Mouse (Mus musculus): ENCODE data around the gene Dpf2. TPM values are rescaled to one million over a fixed set of nuclear protein-coding genes. Genes with fewer than 3 reads are reported as not detected.

Dpf2 gene
- polyA plus RNA-seq, 1 experiment: 69.3 TPM

GRCm38 (mm10) chr19:5907275-5907674 lies 5.5 kb downstream of the Dpf2 start:
- peaks cover 57% of the 10 kb centered on the region for H3K36me3 ChIP-seq (ENCODE audit: control insufficient read depth, insufficient read depth)
- TF ChIP-seq MYOG (IDR thresholded peaks at IDR 0.05; ENCODE audit: control insufficient read depth, extremely low read depth, insufficient read length) (no peak), FOSL1 (IDR thresholded peaks at IDR 0.05; ENCODE audit: insufficient read depth, low read length, poor library complexity, severe bottlenecking) (no peak), CTCF (IDR thresholded peaks at IDR 0.05; ENCODE audit: control insufficient read depth, insufficient read depth, insufficient read length) (no peak), CEBPB (IDR thresholded peaks at IDR 0.05; ENCODE audit: low read depth) (no peak), MAX (IDR thresholded peaks at IDR 0.05) (no peak), MYOD1 (IDR thresholded peaks at IDR 0.05; ENCODE audit: control insufficient read depth, insufficient read length, low read depth) (no peak), USF1 (IDR thresholded peaks at IDR 0.05; ENCODE audit: low read depth) (no peak)

GRCm38 (mm10) chr19:5894002-5894678 lies 18.7 kb downstream of the Dpf2 start, which contains the start of gene Tigd3:
TSS of gene Tigd3 (minus strand) at chr19:5894149.
- Histone ChIP-seq H3K79me2 (ENCODE audit: control insufficient read depth, insufficient read depth) (no peaks in the 10 kb centered on the region), H3K4me3 (ENCODE audit: insufficient read depth, poor library complexity, severe bottlenecking) (peak within 1 kb of the TSS; percentile 28), H3K79me3 (ENCODE audit: low read depth) (no peaks in the 10 kb centered on the region), H3ac (ENCODE audit: control insufficient read depth, insufficient read length, low read depth) (peak within 1 kb of the TSS; percentile 76), H3K27me3 (ENCODE audit: control insufficient read depth, insufficient read depth, insufficient read length) (no peaks in the 10 kb centered on the region), H3K36me3 (ENCODE audit: control insufficient read depth, insufficient read depth) (peaks cover 36% of the 10 kb centered on the region)
- TF ChIP-seq USF1 (IDR thresholded peaks at IDR 0.05; ENCODE audit: low read depth) (no peak), MAX (IDR thresholded peaks at IDR 0.05) (no peak), MYOD1 (IDR thresholded peaks at IDR 0.05; ENCODE audit: control insufficient read depth, insufficient read length, low read depth) (no peak), FOSL1 (IDR thresholded peaks at IDR 0.05; ENCODE audit: insufficient read depth, low read length, poor library complexity, severe bottlenecking) (no peak), CTCF (IDR thresholded peaks at IDR 0.05; ENCODE audit: control insufficient read depth, insufficient read depth, insufficient read length) (no peak), MYOG (IDR thresholded peaks at IDR 0.05; ENCODE audit: control insufficient read depth, extremely low read depth, insufficient read length) (no peak), CEBPB (IDR thresholded peaks at IDR 0.05; ENCODE audit: low read depth) (no peak)

More at GRCm38 (mm10) chr19:5907275-5907674, 5.5 kb downstream of the Dpf2 start:
- H3K27me3 ChIP-seq (ENCODE audit: control insufficient read depth, insufficient read depth, insufficient read length): no peaks in the 10 kb centered on the region
- no peak overlapping the region for H3K4me3 ChIP-seq (ENCODE audit: insufficient read depth, poor library complexity, severe bottlenecking)
- H3K79me2 ChIP-seq (ENCODE audit: control insufficient read depth, insufficient read depth): peaks cover 59% of the 10 kb centered on the region
- H3K79me3 ChIP-seq (ENCODE audit: low read depth): peaks cover 49% of the 10 kb centered on the region
- no peak overlapping the region for H3ac ChIP-seq (ENCODE audit: control insufficient read depth, insufficient read length, low read depth)

- Histone ChIP-seq H3ac (ENCODE audit: control insufficient read depth, insufficient read length, low read depth) (peak overlapping the region; percentile 76), H3K79me2 (ENCODE audit: control insufficient read depth, insufficient read depth) (no peaks in the 10 kb centered on the region), H3K27me3 (ENCODE audit: control insufficient read depth, insufficient read depth, insufficient read length) (no peaks in the 10 kb centered on the region), H3K4me3 (ENCODE audit: insufficient read depth, poor library complexity, severe bottlenecking) (peak overlapping the region; percentile 28), H3K36me3 (ENCODE audit: control insufficient read depth, insufficient read depth) (peaks cover 31% of the 10 kb centered on the region), H3K79me3 (ENCODE audit: low read depth) (no peaks in the 10 kb centered on the region)
- TF ChIP-seq CTCF (IDR thresholded peaks at IDR 0.05; ENCODE audit: control insufficient read depth, insufficient read depth, insufficient read length) (no peak), FOSL1 (IDR thresholded peaks at IDR 0.05; ENCODE audit: insufficient read depth, low read length, poor library complexity, severe bottlenecking) (no peak), USF1 (IDR thresholded peaks at IDR 0.05; ENCODE audit: low read depth) (no peak), MYOD1 (IDR thresholded peaks at IDR 0.05; ENCODE audit: control insufficient read depth, insufficient read length, low read depth) (no peak), MYOG (IDR thresholded peaks at IDR 0.05; ENCODE audit: control insufficient read depth, extremely low read depth, insufficient read length) (no peak), CEBPB (IDR thresholded peaks at IDR 0.05; ENCODE audit: low read depth) (no peak), MAX (IDR thresholded peaks at IDR 0.05) (no peak)
Observed at GRCm38 (mm10) chr19:5893282-5894001, 19.4 kb downstream of the Dpf2 start.

GRCm38 (mm10) chr19:5892735-5893134 lies 20.1 kb downstream of the Dpf2 start:
- H3K4me3 ChIP-seq (ENCODE audit: insufficient read depth, poor library complexity, severe bottlenecking): no peak overlapping the region
- H3K27me3 ChIP-seq (ENCODE audit: control insufficient read depth, insufficient read depth, insufficient read length): no peaks in the 10 kb centered on the region
- no peak for TF ChIP-seq USF1 (IDR thresholded peaks at IDR 0.05; ENCODE audit: low read depth)
- no peak for TF ChIP-seq CEBPB (IDR thresholded peaks at IDR 0.05; ENCODE audit: low read depth)
- no peaks in the 10 kb centered on the region for H3K79me3 ChIP-seq (ENCODE audit: low read depth)
- peaks cover 26% of the 10 kb centered on the region for H3K36me3 ChIP-seq (ENCODE audit: control insufficient read depth, insufficient read depth)
- H3ac ChIP-seq (ENCODE audit: control insufficient read depth, insufficient read length, low read depth): no peak overlapping the region
- H3K79me2 ChIP-seq (ENCODE audit: control insufficient read depth, insufficient read depth): no peaks in the 10 kb centered on the region

GRCm38 (mm10) chr19:5892262-5892661 lies 20.5 kb downstream of the Dpf2 start:
- Histone ChIP-seq H3K79me3 (ENCODE audit: low read depth) (no peaks in the 10 kb centered on the region), H3K79me2 (ENCODE audit: control insufficient read depth, insufficient read depth) (no peaks in the 10 kb centered on the region), H3K27me3 (ENCODE audit: control insufficient read depth, insufficient read depth, insufficient read length) (no peaks in the 10 kb centered on the region), H3ac (ENCODE audit: control insufficient read depth, insufficient read length, low read depth) (no peak overlapping the region), H3K4me3 (ENCODE audit: insufficient read depth, poor library complexity, severe bottlenecking) (no peak overlapping the region), H3K36me3 (ENCODE audit: control insufficient read depth, insufficient read depth) (peaks cover 24% of the 10 kb centered on the region)
- TF ChIP-seq USF1 (IDR thresholded peaks at IDR 0.05; ENCODE audit: low read depth): no peak
- TF ChIP-seq CEBPB (IDR thresholded peaks at IDR 0.05; ENCODE audit: low read depth): no peak
- no peak for TF ChIP-seq FOSL1 (IDR thresholded peaks at IDR 0.05; ENCODE audit: insufficient read depth, low read length, poor library complexity, severe bottlenecking)
- TF ChIP-seq MYOG (IDR thresholded peaks at IDR 0.05; ENCODE audit: control insufficient read depth, extremely low read depth, insufficient read length): no peak
- no peak for TF ChIP-seq CTCF (IDR thresholded peaks at IDR 0.05; ENCODE audit: control insufficient read depth, insufficient read depth, insufficient read length)
- no peak for TF ChIP-seq MAX (IDR thresholded peaks at IDR 0.05)
- no peak for TF ChIP-seq MYOD1 (IDR thresholded peaks at IDR 0.05; ENCODE audit: control insufficient read depth, insufficient read length, low read depth)
